8 mouse cellular contexts compared by ENCODE assay signal in genomic region chr7:29505337-29506318, GRCm38 (mm10). TPM values are rescaled to one million over a fixed set of nuclear protein-coding genes. Genes with fewer than 3 reads are reported as not detected.
DNase-seq lines count a peak whose midpoint lies in the region; ATAC-seq and TF ChIP-seq lines count a peak whose summit lies in the region.

No protein-coding gene starts in this region.

- H3K9ac ChIP-seq in lung, embryonic 14.5 days = no peak overlapping the region

- H3K27ac ChIP-seq in embryonic facial prominence, embryonic 10.5 days (replicated peaks) = peak overlapping the region; percentile 61
- peak overlapping the region; percentile 52 for H3K27ac ChIP-seq in kidney, adult 2 months (ENCODE audit: insufficient read depth, low read depth, low read length)
- peak overlapping the region; percentile 91 for H3K27ac ChIP-seq in lung, embryonic 14.5 days (ENCODE audit: low read depth)

- H3K36me3 ChIP-seq in embryonic facial prominence, embryonic 10.5 days (replicated peaks) = peaks cover 8% of the 10 kb centered on the region; the same call in 1 of the 2 replicates
- H3K36me3 ChIP-seq in kidney, adult 2 months (ENCODE audit: control insufficient read depth, insufficient read depth, low read length) = no peaks in the 10 kb centered on the region
- H3K36me3 ChIP-seq in lung, embryonic 14.5 days (ENCODE audit: insufficient read depth) = no peaks in the 10 kb centered on the region

- no peak for TF ChIP-seq CTCF in kidney, adult 2 months (conservative IDR thresholded peaks at IDR 0.05; ENCODE audit: insufficient read depth, insufficient read length, low read depth, low read length)
- TF ChIP-seq CTCF in lung, embryonic 14.5 days (IDR thresholded peaks at IDR 0.05; ENCODE audit: low read depth) = no peak

- ATAC-seq in lung, embryonic 14.5 days (ENCODE audit: insufficient read depth) = peak; percentile 80
- no peak for ATAC-seq in erythroid progenitor cell, adult 5-6 weeks (replicated peaks; ENCODE audit: low FRiP score, poor library complexity, severe bottlenecking)

- no peak for TF ChIP-seq POLR2A in kidney, adult 2 months (IDR thresholded peaks at IDR 0.05; ENCODE audit: low read depth, low read length)

- H3K4me2 ChIP-seq in lung, embryonic 14.5 days = peak overlapping the region; percentile 47

- WGBS in embryonic facial prominence, embryonic 10.5 days = 25% methylated on average over 18 of the region's 18 CpGs
- WGBS in kidney, adult 2 months = 26% methylated on average over 18 of the region's 18 CpGs
- 38% methylated on average over 18 of the region's 18 CpGs for WGBS in lung, embryonic 14.5 days

- no peaks in the 10 kb centered on the region for H3K9me3 ChIP-seq in embryonic facial prominence, embryonic 10.5 days
- no peaks in the 10 kb centered on the region for H3K9me3 ChIP-seq in lung, embryonic 14.5 days (ENCODE audit: low read depth, low read length)

- peak; percentile 46 for DNase-seq in cerebellum, adult 11 months
- no peak for DNase-seq in cerebellum, adult 8-10 months
- DNase-seq in embryonic facial prominence, embryonic 10.5 days (ENCODE audit: low spot score) = no peak
- peak; percentile 85 for DNase-seq in kidney, adult 2 months
- peak; percentile 60 for DNase-seq in lung, embryonic 14.5 days
- DNase-seq in thymus, adult 18-20 months = no peak
- DNase-seq in adrenal gland, adult 2 months = no peak

- H3K4me3 ChIP-seq in embryonic facial prominence, embryonic 10.5 days = peak overlapping the region; percentile 13; the same call in 1 of the 2 replicates
- H3K4me3 ChIP-seq in kidney, adult 2 months (ENCODE audit: insufficient read depth, low read depth, low read length) = peak overlapping the region; percentile 11; the same call in 1 of the 2 replicates
- H3K4me3 ChIP-seq in lung, embryonic 14.5 days (ENCODE audit: low read depth, low read length) = peak overlapping the region; percentile 10; the same call in 1 of the 2 replicates

- peaks cover 49% of the 10 kb centered on the region for H3K4me1 ChIP-seq in embryonic facial prominence, embryonic 10.5 days
- H3K4me1 ChIP-seq in kidney, adult 2 months (ENCODE audit: control insufficient read depth, insufficient read depth, low read length) = peaks cover 26% of the 10 kb centered on the region
- H3K4me1 ChIP-seq in lung, embryonic 14.5 days (ENCODE audit: insufficient read depth) = 0 out of 2 replicates have a peak, but pooled peaks cover 5% of the 10 kb centered on the region

- H3K27me3 ChIP-seq in embryonic facial prominence, embryonic 10.5 days (replicated peaks; ENCODE audit: low read depth, poor library complexity, severe bottlenecking) = no peaks in the 10 kb centered on the region
- H3K27me3 ChIP-seq in kidney, adult 2 months (replicated peaks; ENCODE audit: control insufficient read depth, insufficient read depth, low read length) = no peaks in the 10 kb centered on the region
- H3K27me3 ChIP-seq in lung, embryonic 14.5 days (ENCODE audit: insufficient read depth, low read length) = no peaks in the 10 kb centered on the region

RNA-seq across cellular contexts. Expression of gene Sipa1l3, which starts 12.8 kb away (rescaled TPM):
- 9.2 and 10.5 TPM in 2 replicates for polyA plus RNA-seq in embryonic facial prominence, embryonic 10.5 days (2016; fragmentation: Nextera tagmentation; extraction: Ambion mirVana)
- polyA plus RNA-seq in kidney, adult 2 months (2012; rRNA removed) = 44.6 and 51.0 TPM in 2 replicates
- polyA plus RNA-seq in lung, embryonic 14.5 days (2014; fragmentation: Nextera tagmentation; extraction: Ambion mirVana) = 20.2 and 20.4 TPM in 2 replicates
- total RNA-seq in erythroid progenitor cell, adult 5-6 weeks (2015; ENCODE audit: low replicate concordance) = 2.5 and 4.2 TPM in 2 replicates
- total RNA-seq in erythroid progenitor cell, adult 5-6 weeks (2017; ENCODE audit: low replicate concordance) = 1.3 and 15.3 TPM in 2 replicates
- total RNA-seq in adrenal gland, adult 2 months (2021) = 10 to 100 TPM; 27.1 to 57.8 TPM
- 69.8 and 77.7 TPM in 2 replicates for polyA plus RNA-seq in adrenal gland, adult 2 months (2012; rRNA removed)

Comparison
In these comparisons a context has a peak if more than half of its experiments do, and no peak if none do; other contexts are left out.
1. DNase-seq: peak in cerebellum, adult 11 months (single experiment), kidney, adult 2 months (single experiment) and lung, embryonic 14.5 days (single experiment); none in cerebellum, adult 8-10 months (single experiment), embryonic facial prominence, embryonic 10.5 days (single experiment), thymus, adult 18-20 months (0 of 2) and adrenal gland, adult 2 months (single experiment).
2. Peak in every context shown above with its lines, with median percentiles within 50 percentile points of each other: H3K27ac ChIP-seq and H3K4me3 ChIP-seq.